Mouse (Mus musculus): Measurements from ENCODE around the gene Cubn. TPM values are rescaled to one million over a fixed set of nuclear protein-coding genes. Genes with fewer than 3 reads are reported as not detected.
A peak's percentile ranks its signal among the peaks of the same experiment; 100 is the strongest.

The Cubn gene
- total and polyA plus RNA-seq, 3 experiments = 0.03 TPM; not detected in 2

GRCm38 (mm10) chr2:13538258-13538657 lies 46.6 kb upstream of the Cubn start (continued):
- TF ChIP-seq EP300 (IDR thresholded peaks at IDR 0.05; ENCODE audit: low read depth in 1 of 2, low read length in 2 of 2) (peak; percentile 3 to 53; a peak in 1 of 4 replicates), NELFE (IDR thresholded peaks at IDR 0.05; ENCODE audit: low read depth, low read length) (no peak), USF1 (IDR thresholded peaks at IDR 0.05; ENCODE audit: low read depth, low read length) (peak; percentile 52; the same call in 1 of the 2 replicates), ELF1 (IDR thresholded peaks at IDR 0.05; ENCODE audit: low read depth, low read length) (0 out of 2 replicates have a peak, but pooled peaks have one; percentile 32), POLR2A (IDR thresholded peaks at IDR 0.05; ENCODE audit: control insufficient read depth in 1 of 2, insufficient read depth in 1 of 2, low read depth in 1 of 2, low read length in 2 of 2, poor library complexity in 1 of 2) (no peak), ETS1 (IDR thresholded peaks at IDR 0.05; ENCODE audit: low read depth, low read length) (no peak), TCF12 (IDR thresholded peaks at IDR 0.05; ENCODE audit: low read depth, low read length) (no peak), MEF2A (IDR thresholded peaks at IDR 0.05; ENCODE audit: extremely low read depth, insufficient replicate concordance, low read depth, low read length, poor library complexity, severe bottlenecking) (no peak), POLR2AphosphoS5 (IDR thresholded peaks at IDR 0.05; ENCODE audit: borderline replicate concordance, low read depth, low read length) (no peak), POLR2AphosphoS2 (IDR thresholded peaks at IDR 0.05; ENCODE audit: low read length) (no peak), GATA1 (IDR thresholded peaks at IDR 0.05; ENCODE audit: low read depth, low read length) (no peak), MAX (IDR thresholded peaks at IDR 0.05; ENCODE audit: low read length) (peak; percentile 67), SMC3 (IDR thresholded peaks at IDR 0.05; ENCODE audit: low read depth, low read length) (no peak)

DNA sequence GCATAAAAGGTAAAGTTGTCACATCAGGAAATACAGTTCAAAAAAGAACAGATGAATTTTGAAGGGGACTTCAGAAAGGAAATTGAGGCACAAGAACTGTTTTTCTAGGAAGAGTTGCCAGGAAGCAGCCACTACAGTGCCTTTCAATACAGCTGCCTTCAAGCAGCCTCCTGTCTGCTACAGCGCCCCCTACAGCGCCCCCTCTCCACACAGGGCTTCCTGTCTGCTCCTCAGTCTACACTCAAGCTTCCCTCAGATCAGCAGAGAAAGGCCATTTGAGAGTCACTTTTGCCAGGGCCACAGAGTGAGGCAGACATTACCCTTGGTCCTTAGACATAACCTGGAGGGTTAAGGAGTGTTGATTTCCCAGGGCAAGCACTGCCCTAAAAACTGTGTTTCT lies 46.1 kb upstream of the Cubn start:
- no peaks in the 10 kb centered on the region for H3K9me3 ChIP-seq (replicated peaks; ENCODE audit: insufficient read depth, low read length)
- TF ChIP-seq CTCF (IDR thresholded peaks at IDR 0.05 in 2 of 3, conservative IDR thresholded peaks at IDR 0.05 in 1 of 3; ENCODE audit: control insufficient read depth in 1 of 3, insufficient read depth in 1 of 3, low read depth in 2 of 3, low read length in 3 of 3, poor library complexity in 1 of 3, severe bottlenecking in 1 of 3) (peak; percentile 59 to 80 (median 68)), CHD2 (IDR thresholded peaks at IDR 0.05; ENCODE audit: low read length) (no peak), TCF12 (IDR thresholded peaks at IDR 0.05; ENCODE audit: low read depth, low read length) (no peak), JUND (IDR thresholded peaks at IDR 0.05; ENCODE audit: low read depth, low read length) (no peak), ZKSCAN1 (IDR thresholded peaks at IDR 0.05; ENCODE audit: low read depth, low read length) (no peak), KAT2A (conservative IDR thresholded peaks at IDR 0.05; ENCODE audit: low read depth, low read length) (no peak), HCFC1 (IDR thresholded peaks at IDR 0.05; ENCODE audit: low read depth, low read length) (no peak), ZMIZ1 (IDR thresholded peaks at IDR 0.05; ENCODE audit: low read depth, low read length) (no peak), ELF1 (IDR thresholded peaks at IDR 0.05; ENCODE audit: low read depth, low read length) (peak; percentile 40; the same call in 1 of the 2 replicates), NELFE (IDR thresholded peaks at IDR 0.05; ENCODE audit: low read depth, low read length) (no peak), SIN3A (IDR thresholded peaks at IDR 0.05; ENCODE audit: low read length) (no peak), RAD21 (IDR thresholded peaks at IDR 0.05; ENCODE audit: low read depth, low read length) (no peak; the same call in 1 of the 2 replicates), POLR2A (IDR thresholded peaks at IDR 0.05; ENCODE audit: control insufficient read depth in 1 of 2, insufficient read depth in 1 of 2, low read depth in 1 of 2, low read length in 2 of 2, poor library complexity in 1 of 2) (no peak), GATA1 (IDR thresholded peaks at IDR 0.05; ENCODE audit: low read depth, low read length) (no peak), MXI1 (IDR thresholded peaks at IDR 0.05; ENCODE audit: low read depth, low read length) (no peak), MAZ (IDR thresholded peaks at IDR 0.05; ENCODE audit: low read depth, low read length) (peak; percentile 11; the same call in 1 of the 2 replicates), GABPA (IDR thresholded peaks at IDR 0.05; ENCODE audit: low read depth, low read length) (no peak), BHLHE40 (IDR thresholded peaks at IDR 0.05; ENCODE audit: borderline replicate concordance, low read depth, low read length) (no peak), MYC (IDR thresholded peaks at IDR 0.05; ENCODE audit: low read depth, low read length) (no peak)
- peak overlapping the region; percentile 93 for H3K27ac ChIP-seq (ENCODE audit: control insufficient read depth, low read depth, low read length)
- no peaks in the 10 kb centered on the region for H3K27me3 ChIP-seq (ENCODE audit: control insufficient read depth in 1 of 2, insufficient read depth in 2 of 2, low read length in 2 of 2)
- peak; percentile 73 for DNase-seq (ENCODE audit: low read depth, low spot score)
- H3K4me1 ChIP-seq (ENCODE audit: control insufficient read depth in 1 of 2, insufficient read depth in 2 of 2, low read length in 2 of 2) = peaks cover 24 to 32% of the 10 kb centered on the region in 2 experiments
- H3K4me3 ChIP-seq (ENCODE audit: control insufficient read depth in 1 of 2, insufficient read depth in 1 of 2, low read depth in 2 of 2, low read length in 2 of 2) = peak overlapping the region in 1 of 2 experiments; percentile 5; a peak in 1 of 4 replicates
- H3K9ac ChIP-seq (ENCODE audit: control insufficient read depth, low read depth, low read length, poor library complexity, severe bottlenecking) = peak overlapping the region; percentile 41
- peaks cover 0 to 38% of the 10 kb centered on the region in 2 experiments; a peak in 2 of 4 replicates for H3K36me3 ChIP-seq (ENCODE audit: control insufficient read depth in 1 of 2, insufficient read depth in 2 of 2, low read length in 2 of 2)
- peaks cover 6% of the 10 kb centered on the region for H3K79me2 ChIP-seq (ENCODE audit: control insufficient read depth, insufficient read depth, low read length, poor library complexity)
